Mouse (Mus musculus) cerebellum, adult (tissue): ENCODE measurements at regions not wholly inside any gene's neighbourhood (a gene's known extent, or its start where the extent isn't known, plus 50 kb on each side); places are given as distances from the start of the nearest gene placed in this dataset.

Source experiments
- ATAC-seq: cut with Nextera tagmentation; 2 replicates; pipeline ENCODE4 v1.9.2; 2017; ENCODE audit warnings: mild to moderate bottlenecking, moderate library complexity, mixed read lengths; ENCODE audit not compliant: insufficient number of reproducible peaks, low FRiP score, low TSS enrichment

DNA sequence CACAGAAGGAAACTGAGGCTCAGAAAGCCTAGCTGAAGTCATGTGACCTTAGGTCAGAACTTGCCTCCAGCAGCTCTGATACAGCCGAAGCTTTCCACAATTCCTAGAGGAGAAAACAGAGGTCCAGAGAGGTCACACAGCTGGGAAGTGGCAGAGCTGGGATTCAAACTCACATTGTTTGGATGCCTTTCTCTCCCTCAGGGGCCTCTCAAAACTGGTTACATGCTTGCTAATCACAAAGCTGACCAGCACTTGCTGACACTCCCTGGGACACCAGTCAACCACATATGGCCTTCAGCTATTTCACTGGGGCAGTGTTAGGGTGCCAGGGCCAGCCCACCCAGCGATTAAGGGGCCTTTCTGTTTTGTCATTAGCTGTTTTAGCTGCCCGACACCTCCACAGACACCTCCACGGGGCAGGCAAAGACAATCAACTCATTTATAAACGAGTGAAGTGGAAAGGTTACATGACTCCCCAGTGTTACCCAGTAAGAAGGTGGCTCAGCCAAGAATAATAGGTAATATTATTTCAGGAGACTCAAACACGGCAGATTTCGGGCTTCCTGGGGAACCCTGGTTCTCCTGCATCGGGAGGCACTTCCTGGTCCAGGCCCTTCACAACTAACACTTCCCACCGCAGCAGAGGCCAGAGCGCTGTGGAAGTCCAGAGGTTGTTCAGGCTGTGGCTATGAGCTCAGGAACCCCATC lies 71.4 kb downstream of the 2410131K14Rik start:
- ATAC-seq, result no peak

DNA sequence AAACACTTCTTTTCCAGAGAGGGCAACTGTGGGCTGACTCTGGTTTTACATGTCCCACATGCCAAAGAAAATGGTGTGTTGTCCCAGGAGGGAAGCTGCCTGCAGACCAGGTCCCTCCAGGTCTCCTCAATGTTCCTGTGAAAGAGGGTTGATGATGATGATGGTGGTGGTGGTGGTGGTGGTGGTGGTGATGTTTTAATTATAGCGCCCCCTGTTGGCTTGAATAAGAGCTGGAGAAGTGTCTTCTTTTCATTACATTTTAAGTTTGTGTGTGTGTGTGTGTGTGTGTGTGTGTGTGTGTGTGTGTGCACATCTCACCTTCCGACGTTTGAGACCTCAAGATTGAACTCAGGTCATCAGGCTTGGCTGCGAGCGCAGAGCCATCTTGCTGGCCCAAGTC lies 73.0 kb downstream of the 2410131K14Rik start:
- no peak for ATAC-seq

DNA sequence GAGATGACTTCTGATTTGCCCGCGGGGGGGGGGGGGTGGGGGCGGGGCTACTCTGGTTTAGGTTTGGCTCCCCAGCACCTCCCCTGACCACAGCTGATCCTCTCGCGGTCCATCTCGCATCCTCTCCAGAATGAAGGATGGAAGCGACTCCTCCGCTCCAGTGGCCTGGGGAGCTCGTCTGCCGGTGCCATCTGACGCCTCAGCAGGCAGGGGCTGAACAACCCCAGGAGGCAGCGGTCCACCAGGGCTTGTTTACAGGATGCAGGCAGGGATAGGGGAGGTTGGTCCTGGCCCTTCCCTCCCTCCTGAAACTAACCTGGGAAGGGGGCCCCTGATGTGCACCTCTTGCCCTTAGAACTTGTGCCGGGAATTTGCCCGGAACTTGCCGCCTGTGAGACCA lies 73.9 kb downstream of the 2410131K14Rik start:
- 0 out of 2 replicates have a peak, but pooled peaks have one; percentile 52 for ATAC-seq

DNA sequence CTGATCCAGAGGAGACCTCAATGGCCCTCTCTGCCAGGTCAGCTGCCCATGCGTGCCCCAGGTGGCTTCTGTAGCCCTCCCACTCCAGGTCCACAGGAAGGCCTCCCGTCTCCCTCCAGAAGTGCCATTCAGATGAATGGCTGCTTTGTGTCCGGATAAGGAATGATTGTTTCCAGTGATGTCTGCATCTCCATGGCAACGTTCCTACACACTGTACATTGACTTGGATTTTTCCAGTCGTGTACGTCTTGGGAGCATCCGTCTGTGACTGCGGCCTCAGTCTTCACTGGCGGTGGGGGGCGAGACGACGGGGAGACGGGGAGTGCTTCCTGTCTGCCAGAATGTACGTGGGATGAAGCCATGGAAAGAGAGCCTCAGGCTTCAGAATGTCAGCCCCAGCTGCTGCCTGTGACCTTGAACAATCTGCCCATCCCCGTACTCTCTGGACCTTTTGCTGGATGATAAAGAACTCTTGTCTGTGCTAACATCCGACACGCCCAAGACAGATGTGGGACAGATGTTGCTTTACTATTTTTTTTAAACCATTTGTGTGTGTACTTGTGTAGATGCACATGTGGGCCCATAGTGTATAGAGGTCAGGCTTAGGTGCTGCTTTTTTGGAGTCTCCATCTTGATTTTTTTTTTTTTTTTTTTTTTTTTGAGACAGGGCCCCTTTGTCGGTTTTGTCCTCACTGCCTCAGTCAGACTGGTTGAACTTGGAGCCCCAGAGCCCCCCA lies 76.9 kb downstream of the 2410131K14Rik start:
- no peak for ATAC-seq

DNA sequence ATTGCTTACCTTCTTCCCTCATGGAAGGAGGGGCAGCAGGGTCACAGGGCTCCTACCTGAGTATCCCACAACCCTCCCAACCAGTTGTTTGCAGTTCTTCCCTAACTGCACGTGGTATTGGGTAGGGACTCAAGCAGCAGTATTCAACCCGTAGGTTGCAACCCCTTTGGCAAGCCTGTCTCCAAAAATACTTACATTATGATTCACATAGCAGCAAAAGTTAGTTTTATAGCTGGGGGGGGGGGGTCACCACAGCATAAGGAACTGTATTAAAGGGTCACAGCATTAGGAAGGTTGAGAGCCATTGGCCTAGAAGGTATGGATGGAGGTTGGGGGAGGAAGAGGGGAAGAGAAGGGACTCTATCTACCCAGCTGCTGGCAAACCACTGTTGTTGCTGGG lies 78.1 kb downstream of the 2410131K14Rik start:
- no peak for ATAC-seq

DNA sequence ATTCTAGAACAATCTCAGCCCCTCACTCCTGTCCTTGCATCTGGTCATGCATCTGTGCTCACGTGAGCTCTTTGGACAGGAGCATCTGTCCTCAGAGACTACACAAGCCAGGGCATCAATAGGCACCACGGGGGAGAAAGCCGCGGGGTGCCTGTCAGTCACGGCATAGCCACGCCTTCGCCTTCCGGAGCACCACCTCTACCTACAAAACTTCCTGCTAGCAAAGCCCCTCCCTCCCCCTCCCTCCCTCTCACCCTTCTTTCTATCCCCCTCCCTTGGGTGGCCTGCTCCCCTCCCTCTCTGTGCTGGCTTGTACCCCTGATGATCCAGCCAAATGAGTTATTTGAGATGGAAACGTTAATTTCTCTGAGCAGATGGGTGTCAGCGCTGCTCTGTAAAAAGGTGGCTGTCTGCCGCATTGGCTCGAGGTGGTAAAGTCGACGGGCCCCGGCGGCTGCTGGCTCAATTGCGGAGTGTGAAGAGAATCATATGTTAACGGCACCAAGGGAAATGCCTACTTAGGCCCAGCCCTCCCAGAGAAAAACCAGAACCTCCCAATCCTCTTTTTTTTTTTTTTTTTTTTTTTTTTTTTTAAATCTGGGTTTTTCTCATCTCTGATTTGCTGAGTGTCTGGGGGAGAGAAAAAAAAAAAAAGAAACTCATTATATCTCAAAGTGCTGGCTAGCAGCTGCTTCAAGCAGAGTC lies 82.0 kb downstream of the 2410131K14Rik start:
- no peak for ATAC-seq

DNA sequence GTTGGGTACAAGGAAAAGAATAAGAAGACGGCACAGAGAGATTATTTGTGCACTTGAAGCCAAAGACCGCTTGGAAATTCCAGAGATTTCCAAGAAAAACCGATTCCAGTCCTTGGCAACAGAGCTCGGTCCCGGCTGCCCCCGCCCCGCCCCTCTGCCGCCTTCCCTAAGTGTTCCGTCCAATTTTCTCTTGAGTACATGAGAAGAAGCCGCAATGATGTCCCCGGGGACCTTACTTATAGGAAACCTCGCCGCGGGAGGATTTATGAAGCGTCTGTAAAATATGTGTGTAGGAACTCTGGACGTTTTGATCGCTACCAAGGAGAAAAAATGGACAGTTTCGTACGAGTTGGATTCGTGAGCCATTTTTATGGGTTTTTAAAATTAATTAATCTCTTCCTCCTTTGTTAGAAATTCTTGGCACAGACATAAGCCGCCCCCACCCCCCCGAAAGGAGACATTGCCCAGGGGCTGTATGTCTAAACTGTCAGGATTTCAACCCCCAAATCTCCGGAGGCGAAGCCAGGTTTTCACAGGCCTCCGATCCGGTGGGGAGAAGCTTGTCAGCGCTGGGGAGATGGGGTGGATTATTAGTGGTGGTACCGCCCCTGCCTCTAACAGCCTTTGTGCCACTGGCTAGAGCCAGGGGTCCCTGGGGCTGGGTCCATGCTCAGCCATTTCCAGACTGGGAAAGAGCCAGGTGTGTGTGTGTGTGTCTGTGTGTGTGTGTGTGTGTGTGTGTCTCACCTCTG lies 83.1 kb downstream of the 2410131K14Rik start:
- ATAC-seq, result no peak

DNA sequence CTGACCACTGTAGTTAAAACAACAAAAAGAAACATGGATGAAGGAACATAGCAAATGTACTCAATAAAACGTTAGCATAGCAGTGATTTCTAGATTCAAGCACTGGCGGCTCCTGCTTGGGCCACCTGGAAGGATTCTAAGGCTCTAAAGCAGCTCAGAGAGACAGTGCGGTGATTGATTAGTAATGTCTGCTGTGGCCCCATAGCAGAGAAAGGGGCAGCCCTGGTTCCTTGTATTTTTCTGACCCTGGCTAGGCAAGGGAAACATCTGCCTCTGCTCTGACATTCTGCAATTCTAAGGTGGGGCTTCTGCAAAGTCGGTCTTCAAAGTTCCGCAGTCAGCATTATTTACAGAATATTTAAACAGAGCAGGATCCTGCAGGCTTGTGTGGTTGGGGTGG lies 84.1 kb downstream of the 2410131K14Rik start:
- ATAC-seq, result no peak

DNA sequence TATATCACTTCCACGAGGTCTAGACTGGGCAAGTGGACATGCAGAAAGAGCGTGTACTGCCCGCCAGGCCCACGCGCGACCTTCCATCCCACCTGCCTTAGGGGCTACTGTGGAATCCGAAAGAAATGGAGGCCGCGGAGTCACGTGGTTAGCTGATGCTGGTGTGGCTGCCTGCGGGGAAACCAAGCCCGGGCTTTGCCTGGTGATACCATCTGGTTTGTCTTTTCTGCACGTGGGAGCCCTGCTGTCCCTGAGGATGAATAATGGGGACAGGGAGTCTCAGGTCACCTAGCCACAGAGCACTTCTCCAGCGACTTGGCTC lies 86.2 kb downstream of the 2410131K14Rik start:
- no peak for ATAC-seq

DNA sequence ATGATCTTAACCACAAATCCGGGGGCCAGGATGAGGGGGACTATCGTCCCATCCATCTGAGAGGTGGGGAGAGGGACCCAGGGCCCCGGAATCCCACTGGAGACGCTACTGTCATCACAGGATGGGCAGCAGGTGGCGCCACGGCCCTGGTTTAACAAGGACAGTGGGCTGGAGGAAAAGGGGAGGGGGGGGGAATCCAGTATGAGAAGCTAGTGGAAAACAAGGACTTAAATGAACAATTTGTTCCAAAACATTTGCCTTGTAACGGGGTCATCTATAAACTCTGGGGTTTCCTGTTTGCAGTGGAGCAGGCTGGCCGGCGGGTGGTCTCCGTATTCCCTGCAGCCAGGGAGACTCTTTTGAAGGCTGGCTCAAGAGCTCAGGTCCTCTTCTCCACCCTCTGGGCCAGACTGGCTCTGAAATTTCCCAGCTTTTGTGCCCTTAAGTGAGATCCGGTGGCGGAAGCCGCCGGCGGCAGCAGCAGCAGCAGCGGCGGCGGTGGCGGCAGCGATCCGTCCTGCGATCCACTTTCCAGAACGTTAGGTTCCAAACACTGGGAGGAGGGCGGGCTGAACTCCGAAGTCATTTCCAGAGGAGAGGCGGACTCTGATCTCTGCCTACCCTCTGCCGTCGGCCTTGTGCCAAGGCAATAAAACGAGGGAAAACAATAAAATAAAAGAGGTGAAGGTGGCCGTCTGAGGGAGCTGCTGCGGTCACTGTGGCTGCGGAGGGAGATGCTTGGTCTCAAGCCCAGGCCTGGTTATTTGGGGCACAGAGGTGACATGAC lies 86.8 kb downstream of the 2410131K14Rik start:
- ATAC-seq, result peak; percentile 52; the same call in 1 of the 2 replicates

DNA sequence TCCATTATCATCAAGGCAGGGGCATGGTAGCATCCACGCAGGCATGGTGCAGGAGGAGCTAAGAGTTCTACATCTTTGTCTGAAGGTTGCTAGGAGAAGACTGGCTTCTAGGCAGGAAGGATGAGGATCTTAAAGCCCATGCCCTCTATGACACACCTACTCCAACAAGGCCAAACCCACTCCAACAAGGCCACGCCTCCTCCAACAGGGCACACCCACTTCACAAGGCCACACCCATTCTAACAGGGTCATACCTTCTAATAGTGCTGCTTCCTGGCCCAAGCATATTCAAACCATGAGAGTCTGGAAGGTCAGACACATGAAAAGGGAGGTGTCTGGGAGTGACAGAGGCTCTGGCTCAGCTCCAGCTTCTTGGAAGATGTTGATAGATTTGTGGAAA lies 89.0 kb downstream of the 2410131K14Rik start:
- ATAC-seq, result no peak

DNA sequence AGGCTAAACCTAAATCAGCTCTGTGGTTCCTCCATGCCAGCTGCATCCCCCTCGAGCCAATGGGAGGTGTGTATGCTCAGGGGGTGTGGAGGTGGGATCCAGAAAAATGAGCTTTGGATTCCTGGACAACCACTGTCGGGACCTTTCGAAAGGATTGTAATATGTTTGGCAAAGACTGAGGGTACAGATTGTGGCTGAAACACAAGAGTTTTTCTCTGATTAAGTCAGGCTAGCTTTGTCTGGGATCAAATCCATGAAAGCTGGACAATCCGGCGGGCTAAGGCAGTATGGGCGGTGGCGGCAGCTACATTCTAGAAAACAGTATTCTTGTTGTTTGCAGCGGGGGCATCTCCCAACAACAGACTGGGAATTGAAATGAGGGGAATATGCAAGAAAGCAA lies 93.2 kb downstream of the 2410131K14Rik start:
- ATAC-seq, result no peak

DNA sequence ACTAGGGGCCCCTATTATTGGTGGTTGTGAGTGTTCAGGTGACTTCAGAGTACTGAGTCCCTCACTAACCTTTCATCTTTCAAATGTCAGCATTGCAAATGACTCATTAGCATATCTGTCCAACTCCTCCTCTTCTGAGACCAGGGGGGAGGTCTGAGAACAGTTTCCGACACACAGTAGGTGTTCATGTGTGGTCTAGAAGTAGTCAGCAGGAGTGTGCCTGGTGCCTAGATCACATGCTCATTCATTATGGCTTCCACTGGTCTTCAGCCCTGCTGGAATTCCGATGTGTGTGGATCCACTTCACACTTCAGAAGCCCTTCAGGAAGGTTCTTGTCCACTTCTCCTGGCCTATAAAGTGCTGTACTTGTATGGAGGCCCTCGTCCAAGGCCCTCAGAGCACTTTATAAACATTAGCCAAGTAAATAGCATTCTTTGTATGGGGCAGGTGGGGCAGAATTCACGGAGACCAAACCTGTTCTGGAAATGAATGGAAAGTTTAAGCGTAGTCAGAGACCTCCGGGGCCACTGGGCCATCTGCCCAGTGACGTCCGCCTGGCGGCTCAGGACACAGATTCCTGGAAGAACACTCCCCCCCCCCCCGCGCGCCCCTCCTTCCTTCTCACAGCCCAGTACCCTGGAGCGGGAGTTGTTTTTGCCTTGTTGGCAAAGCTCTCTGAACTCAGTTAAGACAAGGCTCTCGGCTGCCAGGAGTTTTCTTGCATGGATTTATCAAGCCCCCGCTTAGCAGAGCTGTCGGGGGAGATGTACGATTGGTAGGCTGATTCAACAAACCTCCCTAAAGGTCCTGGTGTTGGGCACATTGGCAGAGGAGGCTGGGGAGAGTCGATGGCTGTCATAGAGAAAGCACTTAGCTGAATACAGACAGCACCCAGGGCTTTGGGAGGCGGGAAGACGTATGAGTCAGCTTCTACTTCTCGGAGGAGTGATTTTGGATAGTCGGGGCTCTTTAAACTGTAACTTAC lies 94.9 kb downstream of the 2410131K14Rik start:
- no peak for ATAC-seq

DNA sequence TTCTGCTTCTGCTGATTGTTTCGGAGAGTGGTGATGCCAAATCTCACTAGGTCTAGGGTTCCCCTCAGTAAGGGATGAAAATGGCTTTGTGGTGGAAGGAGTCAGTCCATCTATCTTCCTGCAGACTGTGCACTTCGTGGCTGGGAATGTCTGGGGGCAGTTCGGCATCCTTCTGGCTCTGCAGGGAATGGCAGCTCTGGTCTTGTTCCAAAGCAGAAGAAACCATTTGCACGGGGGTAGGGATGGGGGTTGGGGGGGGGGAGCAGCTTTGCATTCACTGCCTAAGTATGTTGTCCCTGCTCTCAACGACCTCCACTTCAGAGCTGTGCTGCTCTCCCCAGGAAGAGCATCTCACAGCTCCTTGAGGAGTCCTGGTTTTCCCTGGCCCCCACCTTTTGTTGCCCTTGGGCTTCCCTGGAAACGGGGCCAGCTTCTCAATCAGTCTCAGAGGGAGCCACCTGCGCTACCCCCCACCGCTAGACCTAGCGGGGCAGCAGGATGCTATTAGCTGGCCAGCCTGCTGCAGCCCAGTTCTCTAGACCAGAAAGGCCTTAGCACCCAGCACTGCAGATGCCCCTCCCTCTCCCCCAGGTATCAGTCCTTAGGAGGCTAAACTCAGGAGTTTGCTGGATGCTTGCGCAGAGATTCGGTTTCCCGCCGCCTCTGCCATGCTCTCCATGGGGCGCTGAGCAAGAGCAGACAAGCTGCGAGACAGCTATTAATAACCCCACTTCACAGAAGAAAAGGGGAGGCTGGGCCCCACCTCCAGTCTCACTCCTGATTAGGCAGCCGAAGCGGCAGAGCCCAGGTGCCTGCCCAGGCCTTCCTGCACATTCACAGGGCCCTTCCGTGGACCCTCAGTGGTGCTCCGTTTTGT lies 98.7 kb downstream of the 2410131K14Rik start:
- ATAC-seq, result peak; percentile 52

DNA sequence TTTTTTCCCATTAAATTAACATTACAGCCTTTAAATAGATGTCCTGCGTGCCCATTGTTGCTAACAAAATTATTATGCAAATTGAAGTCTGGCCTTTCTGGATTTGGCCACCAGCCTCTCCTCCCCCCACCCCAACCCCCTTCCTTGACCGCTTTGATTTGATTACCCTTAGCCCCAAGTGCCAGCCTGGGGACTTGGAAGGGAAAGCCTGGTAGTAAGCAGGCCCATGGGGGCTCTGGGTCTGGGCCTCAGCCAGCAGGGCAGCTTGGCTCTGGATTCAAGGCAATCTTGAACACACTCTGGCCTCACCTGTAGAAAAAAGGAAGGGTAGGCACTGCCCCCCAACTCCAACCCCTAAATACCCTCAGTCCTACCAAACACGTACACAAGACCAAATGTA lies 100.2 kb downstream of the 2410131K14Rik start:
- no peak for ATAC-seq

DNA sequence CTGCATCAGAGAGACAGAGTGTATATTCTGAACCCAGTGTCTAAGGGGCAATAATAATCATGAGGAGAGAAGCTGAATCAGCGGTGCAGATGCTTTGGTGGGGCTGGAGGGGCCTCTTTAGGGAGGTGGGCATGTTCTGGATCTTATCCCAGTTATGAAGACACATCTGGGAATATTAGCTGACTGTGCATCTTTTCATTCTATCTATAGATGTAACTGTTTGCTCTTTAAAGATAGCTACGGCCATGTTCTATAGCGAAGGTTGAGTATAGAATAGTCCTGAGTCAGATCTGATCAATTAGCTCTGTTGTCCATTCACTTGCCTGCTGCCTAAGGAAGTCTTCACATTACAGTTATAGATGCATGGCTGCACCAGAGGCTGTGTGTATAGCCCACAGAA lies 104.0 kb downstream of the 2410131K14Rik start:
- ATAC-seq, result no peak

DNA sequence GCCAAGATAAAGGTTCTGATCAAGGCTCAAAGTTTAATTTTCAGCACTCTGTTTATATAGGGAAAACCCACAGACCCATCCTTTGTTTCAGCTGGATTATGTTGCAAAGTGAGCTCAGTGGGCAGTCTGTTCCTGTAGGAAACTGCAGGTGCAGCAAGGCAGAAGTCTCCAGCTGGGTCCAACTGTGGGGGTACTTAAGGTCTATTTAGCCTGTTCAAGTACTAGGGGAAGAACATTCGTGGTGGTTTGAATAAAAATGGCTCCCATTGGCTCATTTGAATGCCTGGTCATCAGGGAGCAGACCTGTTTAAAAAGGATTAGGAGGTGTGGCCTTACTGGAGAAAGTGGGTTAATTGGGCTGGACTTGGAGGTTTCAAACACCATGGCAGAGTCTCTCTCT lies 106.3 kb downstream of the 2410131K14Rik start:
- ATAC-seq, result no peak

DNA sequence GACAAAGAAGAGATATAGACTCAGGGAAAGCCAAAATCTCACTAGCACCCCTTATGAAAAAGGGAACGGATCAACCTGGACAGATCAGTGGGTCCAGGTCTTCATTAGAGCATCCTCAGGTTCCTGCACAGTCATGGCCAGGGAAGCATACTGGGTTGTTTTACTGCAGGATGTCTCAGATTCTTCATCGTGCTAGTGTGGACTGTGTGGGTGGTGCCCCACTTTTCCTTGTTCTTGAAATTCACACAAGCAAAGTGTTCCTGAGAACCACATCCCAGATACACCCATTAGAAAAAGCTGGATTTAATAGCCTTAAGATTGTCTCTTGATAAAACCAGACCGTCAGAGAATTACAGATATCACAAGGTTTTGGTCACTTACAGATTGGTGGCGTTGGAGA lies 107.1 kb downstream of the 2410131K14Rik start:
- no peak for ATAC-seq
